Mouse (Mus musculus): ENCODE data around the gene Zbtb18.
"Not testable (repeated sequence)": the region's sequence is repeated elsewhere in the genome, so short reads cannot be mapped to it uniquely, and the experiment has no call there.

Zbtb18 gene

DNA sequence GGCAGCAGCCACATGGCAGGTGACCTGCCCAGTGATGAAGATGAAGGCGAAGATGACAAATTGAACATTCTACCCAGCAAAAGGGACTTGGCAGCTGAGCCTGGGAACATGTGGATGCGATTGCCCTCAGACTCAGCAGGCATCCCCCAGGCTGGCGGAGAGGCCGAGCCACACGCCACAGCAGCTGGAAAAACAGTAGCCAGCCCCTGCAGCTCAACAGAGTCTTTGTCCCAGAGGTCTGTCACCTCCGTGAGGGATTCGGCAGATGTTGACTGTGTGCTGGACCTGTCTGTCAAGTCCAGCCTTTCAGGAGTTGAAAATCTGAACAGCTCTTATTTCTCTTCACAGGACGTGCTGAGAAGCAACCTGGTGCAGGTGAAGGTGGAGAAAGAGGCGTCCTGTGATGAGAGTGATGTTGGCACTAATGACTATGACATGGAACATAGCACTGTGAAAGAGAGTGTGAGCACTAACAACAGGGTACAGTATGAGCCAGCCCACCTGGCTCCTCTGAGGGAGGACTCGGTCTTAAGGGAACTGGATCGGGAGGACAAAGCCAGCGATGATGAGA is 5.5 kb downstream of the Zbtb18 start:
- DNase-seq (ENCODE audit: low spot score), result no peak

- no peak for DNase-seq (ENCODE audit: low spot score)
These were observed 6.0 kb downstream of the Zbtb18 start for GRCm38 (mm10) chr1:177448121-177448561.

DNA sequence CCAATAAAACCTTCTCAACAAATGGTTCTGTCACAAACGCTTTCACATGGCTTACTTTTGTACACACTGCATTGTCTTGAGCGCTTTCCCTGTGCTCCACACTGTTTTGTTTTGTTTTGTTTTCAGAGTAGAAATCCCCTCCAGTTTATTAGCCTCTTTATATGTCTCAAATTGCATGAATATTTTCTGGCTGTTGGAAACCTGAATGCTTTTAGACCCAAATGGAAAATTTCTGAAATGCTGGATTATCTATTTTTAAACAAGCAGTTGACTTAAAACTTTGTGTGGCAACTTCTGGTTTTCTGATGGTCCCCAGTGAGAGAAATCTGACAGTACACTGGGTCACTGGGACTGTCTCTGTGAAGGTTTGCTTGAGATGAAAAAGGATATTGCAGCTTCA is 6.8 kb downstream of the Zbtb18 start:
- DNase-seq (ENCODE audit: low spot score), result no peak

- not testable (repeated sequence) for DNase-seq (ENCODE audit: low spot score)
These were observed 7.7 kb downstream of the Zbtb18 start for GRCm38 (mm10) chr1:177449857-177450256.

GRCm38 (mm10) chr1:177451041-177451440 is 8.9 kb downstream of the Zbtb18 start:
- DNase-seq (ENCODE audit: low spot score), result peak; percentile 32

DNA sequence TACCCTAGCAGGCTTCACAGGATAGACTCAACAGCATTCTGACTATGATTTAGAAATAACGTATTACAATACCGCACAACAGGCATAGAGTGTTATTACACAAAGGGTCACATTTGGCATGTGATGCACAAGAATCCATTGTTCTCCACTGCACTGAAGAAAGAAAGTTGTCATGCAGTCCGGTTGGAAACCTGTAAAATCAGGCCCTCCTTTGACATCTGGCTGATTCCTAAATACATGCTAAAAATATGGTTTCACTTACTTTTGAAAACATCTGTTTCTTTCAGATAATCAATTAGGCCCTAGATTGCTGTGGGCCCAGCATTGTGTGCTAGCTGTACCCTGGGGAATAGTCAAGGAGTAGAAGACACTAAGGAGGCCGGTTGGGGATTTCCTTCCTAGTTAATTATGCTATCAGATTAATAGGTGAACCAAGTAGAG is 9.9 kb downstream of the Zbtb18 start:
- DNase-seq (ENCODE audit: low spot score), result peak; percentile 41

- DNase-seq (ENCODE audit: low spot score), result no peak
These were observed 10.8 kb downstream of the Zbtb18 start for GRCm38 (mm10) chr1:177452987-177453386.

DNA sequence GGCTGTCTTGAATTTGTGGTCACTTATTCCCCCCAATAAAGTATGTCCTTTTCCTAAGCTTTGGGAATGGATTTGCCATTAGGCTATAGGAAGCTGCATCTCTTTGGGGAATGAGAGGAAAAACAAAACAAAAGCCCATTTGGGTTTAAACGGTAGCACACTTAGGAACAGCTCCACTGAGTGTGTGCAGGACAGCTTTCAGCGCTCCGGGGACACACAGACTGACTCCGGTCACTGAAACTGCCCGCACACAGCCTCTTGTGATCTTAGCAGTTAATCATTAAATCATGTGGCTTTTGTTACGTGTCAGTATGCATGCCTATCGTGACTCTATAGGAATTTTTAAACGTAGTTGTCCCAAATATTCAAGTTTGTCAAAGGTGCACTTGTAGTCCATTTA is 11.7 kb downstream of the Zbtb18 start:
- DNase-seq (ENCODE audit: low spot score), result no peak

- no peak for DNase-seq (ENCODE audit: low spot score)
These were observed 12.3 kb downstream of the Zbtb18 start for GRCm38 (mm10) chr1:177454492-177454891.

GRCm38 (mm10) chr1:177455466-177455865 is 13.3 kb downstream of the Zbtb18 start:
- DNase-seq (ENCODE audit: low spot score), result no peak

DNA sequence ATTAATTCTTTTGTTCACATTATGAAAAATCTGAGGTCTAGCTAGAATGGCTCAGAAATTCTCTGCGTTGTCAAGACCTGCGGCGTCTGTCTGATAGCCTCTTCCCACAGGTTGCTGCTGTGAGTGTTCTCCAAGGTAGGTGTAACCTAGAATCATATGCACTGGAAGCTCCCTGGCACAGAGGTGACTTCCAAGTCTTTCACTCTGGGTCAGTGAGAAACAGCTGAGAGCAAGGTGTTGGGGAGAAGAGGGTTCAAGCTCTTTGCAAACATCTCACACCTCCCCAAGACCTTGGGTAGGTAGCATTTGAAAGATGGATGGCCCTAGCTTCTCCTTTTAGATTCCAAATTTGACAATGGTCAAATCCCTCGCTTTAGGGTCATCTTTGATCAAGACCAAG is 14.1 kb downstream of the Zbtb18 start:
- no peak for DNase-seq (ENCODE audit: low spot score)

- no peak for DNase-seq (ENCODE audit: low spot score)
These were observed 14.6 kb downstream of the Zbtb18 start for GRCm38 (mm10) chr1:177456772-177457171.

- DNase-seq (ENCODE audit: low spot score), result no peak
These were observed 15.8 kb downstream of the Zbtb18 start for GRCm38 (mm10) chr1:177457981-177458380.

- no peak for DNase-seq (ENCODE audit: low spot score)
These were observed 16.6 kb downstream of the Zbtb18 start for GRCm38 (mm10) chr1:177458456-177459389.

DNA sequence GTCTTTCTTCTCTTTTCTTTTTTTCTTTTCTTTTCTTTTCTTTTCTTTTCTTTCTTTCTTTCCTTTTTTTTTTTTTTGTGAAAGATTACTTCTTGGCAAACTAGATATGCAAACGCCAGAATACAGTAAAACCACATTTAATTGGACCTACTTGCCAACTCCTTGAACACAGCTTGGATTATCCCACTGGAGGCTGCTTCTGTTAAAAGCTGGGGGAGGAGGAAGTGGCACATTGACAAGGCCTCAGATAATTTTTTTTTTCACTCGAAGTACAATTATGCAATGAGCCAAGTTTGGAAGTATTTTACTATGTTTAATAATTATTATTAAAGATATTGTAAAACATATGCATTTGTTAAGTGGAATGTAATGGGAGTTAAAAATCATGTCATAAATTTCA is 17.4 kb downstream of the Zbtb18 start:
- DNase-seq (ENCODE audit: low spot score), result no peak

GRCm38 (mm10) chr1:177467150-177467549 is 25.0 kb downstream of the Zbtb18 start:
- DNase-seq (ENCODE audit: low spot score), result no peak

DNA sequence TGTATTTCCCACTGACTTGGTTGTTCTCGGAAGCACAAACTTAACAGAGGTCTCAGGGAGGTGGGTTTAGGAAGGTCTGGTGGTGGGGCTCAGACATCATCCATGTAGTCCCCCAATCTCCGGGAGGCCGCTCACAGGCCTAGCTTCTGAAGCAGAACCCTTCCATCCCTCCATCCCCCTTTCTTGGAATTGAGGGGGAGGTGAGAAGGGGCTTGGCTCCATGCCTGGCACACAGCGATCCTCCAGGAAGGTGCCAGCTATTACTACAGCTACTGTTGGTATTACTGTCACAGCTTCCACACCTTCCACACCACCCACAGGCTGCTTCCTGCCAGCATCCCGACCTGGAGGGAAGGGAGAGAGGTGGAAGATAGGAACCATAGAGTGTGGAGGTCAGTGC is 26.3 kb downstream of the Zbtb18 start:
- no peak for DNase-seq (ENCODE audit: low spot score)

GRCm38 (mm10) chr1:177470091-177470490 is 27.9 kb downstream of the Zbtb18 start:
- DNase-seq (ENCODE audit: low spot score), result no peak

GRCm38 (mm10) chr1:177470951-177471350 is 28.8 kb downstream of the Zbtb18 start:
- DNase-seq (ENCODE audit: low spot score), result no peak

DNA sequence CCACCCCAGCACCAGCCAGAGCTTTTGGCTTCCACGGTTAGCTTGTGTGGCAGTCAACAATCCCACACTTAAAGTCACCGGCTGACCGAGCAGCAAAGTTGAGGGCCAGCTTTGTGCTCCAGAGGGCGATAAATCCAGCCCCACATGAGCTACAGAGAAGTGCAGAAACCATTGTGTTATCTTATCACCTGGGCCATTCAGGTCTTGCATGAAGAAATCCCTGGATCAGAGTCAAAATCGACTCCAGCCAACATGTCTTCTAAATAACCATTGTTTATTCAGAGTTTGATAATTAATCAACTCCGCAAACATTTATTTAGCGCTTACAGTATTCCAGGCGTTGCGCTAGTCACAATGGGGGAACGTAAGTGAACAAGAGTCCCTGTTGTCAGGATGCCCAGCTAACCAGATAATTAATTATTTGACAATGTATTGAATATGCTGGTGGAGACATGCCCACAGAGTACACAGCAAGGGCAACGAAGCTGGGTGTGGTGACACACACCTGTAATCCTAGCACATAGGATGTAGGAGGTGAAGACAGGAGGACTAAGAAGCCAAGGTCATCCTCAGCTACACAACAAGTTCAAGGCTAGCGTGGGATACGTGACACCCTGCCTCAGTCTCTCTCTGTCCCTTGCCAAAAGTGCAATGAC is 33.5 kb downstream of the Zbtb18 start:
- DNase-seq (ENCODE audit: low spot score), result no peak

DNA sequence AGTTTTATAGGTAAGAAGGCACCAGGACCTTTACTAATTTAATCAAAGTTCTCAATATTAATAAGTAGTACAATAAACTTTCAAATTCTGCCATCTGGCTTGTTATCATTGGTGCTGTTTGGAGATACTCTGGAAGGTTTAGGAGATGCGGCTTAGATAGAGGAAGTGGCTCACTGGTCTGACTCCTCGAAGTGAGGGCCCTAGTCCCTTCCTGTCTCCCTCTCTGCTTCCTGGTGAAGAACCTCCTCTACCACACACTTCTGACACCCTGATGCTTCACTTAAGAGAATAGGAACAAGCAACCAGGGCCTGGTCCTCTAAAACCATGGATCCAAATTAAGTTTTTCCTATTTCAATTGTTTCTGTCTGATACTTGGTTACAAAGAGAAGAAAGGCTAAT is 36.4 kb downstream of the Zbtb18 start:
- DNase-seq (ENCODE audit: low spot score), result no peak

- no peak for DNase-seq (ENCODE audit: low spot score)
These were observed 37.3 kb downstream of the Zbtb18 start for GRCm38 (mm10) chr1:177479356-177480004.

Measured in MN1 (cell line).